Comparison of ENCODE assay signal across 8 mouse cellular contexts in genomic region chr2:117180250-117180885, GRCm38 (mm10). TPM values are rescaled to one million over a fixed set of nuclear protein-coding genes. Genes with fewer than 3 reads are reported as not detected.
DNase-seq lines count a peak whose midpoint lies in the region; ATAC-seq and TF ChIP-seq lines count a peak whose summit lies in the region.

No protein-coding gene starts in this region.

- peak; percentile 85 for DNase-seq in adipocyte (ENCODE audit: low spot score)
- peak; percentile 74 to 84 for DNase-seq in cerebellum, postnatal 4 days (ENCODE audit: low spot score in 2 of 2)
- peak; percentile 80 for DNase-seq in gastrocnemius, adult 2 months
- peak; percentile 82 to 88 for DNase-seq in left cerebral cortex, postnatal 25 days (ENCODE audit: low spot score in 2 of 2)
- DNase-seq in skeletal muscle tissue, adult 2 months (ENCODE audit: low read depth, low spot score): peak; percentile 54
- peak; percentile 53 for DNase-seq in yolk sac, embryonic 10.5 days (ENCODE audit: low spot score)

- no peak overlapping the region for H3K4me2 ChIP-seq in intestine, embryonic 16.5 days (ENCODE audit: low read depth, low read length)
- H3K4me2 ChIP-seq in midbrain, embryonic 12.5 days (replicated peaks): no peak overlapping the region

- H3K4me1 ChIP-seq in intestine, embryonic 16.5 days (ENCODE audit: control insufficient read depth, insufficient read depth, low read length): 0 out of 2 replicates have a peak, but pooled peaks cover 2% of the 10 kb centered on the region
- no peaks in the 10 kb centered on the region for H3K4me1 ChIP-seq in midbrain, embryonic 12.5 days

- no peaks in the 10 kb centered on the region for H3K9me3 ChIP-seq in intestine, embryonic 16.5 days (ENCODE audit: control insufficient read depth, low read length)
- H3K9me3 ChIP-seq in midbrain, embryonic 12.5 days: no peaks in the 10 kb centered on the region

- peak; percentile 99 for TF ChIP-seq CTCF in gastrocnemius, adult 2 months (IDR thresholded peaks at IDR 0.05)

- no peaks in the 10 kb centered on the region for H3K27me3 ChIP-seq in intestine, embryonic 16.5 days (replicated peaks; ENCODE audit: control insufficient read depth, insufficient read depth, low read length)
- no peaks in the 10 kb centered on the region for H3K27me3 ChIP-seq in midbrain, embryonic 12.5 days

- intact Hi-C loops in gastrocnemius, adult 2 months (cut with DNase I): loop anchor here (1.0 kb wide), 1 partner anchor 280 kb away; no protein-coding TSS in a partner anchor
- intact Hi-C loops in left cerebral cortex, postnatal 25 days (cut with DNase I): loop anchor here (1.0 to 2.0 kb wide), 2 partner anchors 60 to 280 kb away; partner anchors contain the start of gene Spred1

- H3K4me3 ChIP-seq in gastrocnemius, adult 2 months: no peak overlapping the region
- no peak overlapping the region for H3K4me3 ChIP-seq in intestine, embryonic 16.5 days (ENCODE audit: low read length)
- H3K4me3 ChIP-seq in midbrain, embryonic 12.5 days: no peak overlapping the region

- peak; percentile 65 for ATAC-seq in intestine, embryonic 16.5 days
- peak; percentile 82 for ATAC-seq in midbrain, embryonic 12.5 days (ENCODE audit: low FRiP score, low read depth)

- WGBS in intestine, embryonic 16.5 days: 42% methylated on average over 7 of the region's 7 CpGs
- 30% methylated on average over 7 of the region's 7 CpGs for WGBS in midbrain, embryonic 12.5 days

- H3K27ac ChIP-seq in gastrocnemius, adult 2 months: no peak overlapping the region
- H3K27ac ChIP-seq in intestine, embryonic 16.5 days (ENCODE audit: low read length): no peak overlapping the region
- no peak overlapping the region for H3K27ac ChIP-seq in midbrain, embryonic 12.5 days (replicated peaks)

- H3K36me3 ChIP-seq in intestine, embryonic 16.5 days (ENCODE audit: control insufficient read depth, insufficient read depth, low read length): peaks cover 12% of the 10 kb centered on the region
- H3K36me3 ChIP-seq in midbrain, embryonic 12.5 days: peaks cover 34% of the 10 kb centered on the region

- H3K9ac ChIP-seq in intestine, embryonic 16.5 days (ENCODE audit: low read depth, low read length): no peak overlapping the region
- no peak overlapping the region for H3K9ac ChIP-seq in midbrain, embryonic 12.5 days (replicated peaks)

RNA-seq across cellular contexts. Expression of gene Spred1, which starts 59.2 kb away (rescaled TPM):
- total RNA-seq in gastrocnemius, adult 2 months (2021): 1 to 10 TPM; 5.0 to 7.3 TPM
- polyA plus RNA-seq in intestine, embryonic 16.5 days (2015; fragmentation: Nextera tagmentation; extraction: Ambion mirVana): 4.6 TPM in 2 replicates
- total RNA-seq in left cerebral cortex, postnatal 25 days (2021): 100 to 1,000 TPM; 142 to 168 TPM
- polyA plus RNA-seq in midbrain, embryonic 12.5 days (2016; fragmentation: Nextera tagmentation; extraction: Ambion mirVana): 17.8 and 21.7 TPM in 2 replicates

Comparison
In these comparisons a context has a peak if more than half of its experiments do, and no peak if none do; other contexts are left out.
1. RNA of gene Spred1, which starts 59.2 kb away (total RNA-seq): 142 to 168 TPM in left cerebral cortex, postnatal 25 days; 5.0 to 7.3 TPM in gastrocnemius, adult 2 months; every median in the first group is over 10 times any median in the second.
2. Peak in every context shown above with its lines, with median percentiles within 50 percentile points of each other: DNase-seq.